Mouse (Mus musculus) olfactory bulb, adult 2 months (tissue): ENCODE results near the gene Prcd.

Source experiments
- CTCF ChIP-seq: fragments of 200-500 bp; IDR thresholded peaks from 2 replicates; pipeline ENCODE4 v1.5.1; 2012; ENCODE audit warnings: low read depth, mild to moderate bottlenecking, low read length, moderate library complexity; ENCODE audit not compliant: insufficient read depth
- POLR2A ChIP-seq: fragments of 200-500 bp; IDR thresholded peaks from 2 replicates; pipeline ENCODE4 v1.6.1; 2012; ENCODE audit warnings: mild to moderate bottlenecking, low read depth, low read length, moderate library complexity; ENCODE audit not compliant: insufficient read depth

- TF ChIP-seq CTCF (peak; percentile 95), POLR2A (no peak)
Observed at GRCm38 (mm10) chr11:116642681-116643578, 10.4 kb upstream of the Prcd start.
